In genomic region chr15:27581640-27582039, GRCm38 (mm10) we compare ENCODE assay signal across 11 mouse cellular contexts. TPM values are rescaled to one million over a fixed set of nuclear protein-coding genes. Genes with fewer than 3 reads are reported as not detected.
A peak's percentile ranks its signal among the peaks of the same experiment; 100 is the strongest.
DNase-seq lines count a peak whose midpoint lies in the region; ATAC-seq and TF ChIP-seq lines count a peak whose summit lies in the region.
"Had no signal": no experiment of that assay in that cellular context is flagged by ENCODE, and none has a peak within 500 bp of the region (broad histone marks: within the 10 kb centered on the region; RNA-seq: fewer than 3 reads in every experiment).

No protein-coding gene starts in this region.

- intact Hi-C loops in left cerebral cortex, adult 2 months (cut with DNase I), result no loop called here
- intact Hi-C loops in left cerebral cortex, postnatal 36 days (cut with DNase I), result loop anchor here (5.0 kb wide), 2 partner anchors 114 to 264 kb away; partner anchors contain the start of gene Ank

- 0 out of 2 replicates have a peak, but pooled peaks cover 9% of the 10 kb centered on the region for H3K4me1 ChIP-seq in hindbrain, embryonic 14.5 days (replicated peaks; ENCODE audit: control insufficient read depth, insufficient read depth, low read length)
- H3K4me1 ChIP-seq: intestine, embryonic 15.5 days had no signal

- H3K36me3 ChIP-seq in hindbrain, embryonic 14.5 days (replicated peaks; ENCODE audit: control insufficient read depth, insufficient read depth), result peaks cover 14% of the 10 kb centered on the region; the same call in 1 of the 2 replicates
- H3K36me3 ChIP-seq: intestine, embryonic 15.5 days had no signal

- no peaks in the 10 kb centered on the region for H3K9me3 ChIP-seq in hindbrain, embryonic 14.5 days (ENCODE audit: control insufficient read depth, low read length)
- H3K9me3 ChIP-seq: G1E; intestine, embryonic 15.5 days had no signal

- H3K9ac ChIP-seq in hindbrain, embryonic 14.5 days, result no peak overlapping the region
- H3K9ac ChIP-seq: intestine, embryonic 15.5 days; liver, embryonic 14.5 days had no signal

- no peaks in the 10 kb centered on the region for H3K27me3 ChIP-seq in hindbrain, embryonic 14.5 days (ENCODE audit: control insufficient read depth, insufficient read depth, low read length)
- H3K27me3 ChIP-seq: intestine, embryonic 15.5 days had no signal

- no peak overlapping the region for H3K4me2 ChIP-seq in hindbrain, embryonic 14.5 days (replicated peaks)
- H3K4me2 ChIP-seq: intestine, embryonic 15.5 days had no signal

- no peak overlapping the region for H3K4me3 ChIP-seq in left cerebral cortex, adult 2 months
- no peak overlapping the region for H3K4me3 ChIP-seq in hindbrain, embryonic 14.5 days (replicated peaks; ENCODE audit: low read length)
- H3K4me3 ChIP-seq: intestine, embryonic 15.5 days had no signal

- WGBS in hindbrain, embryonic 14.5 days, result 11% methylated on average over 3 of the region's 3 CpGs

- ATAC-seq in hindbrain, embryonic 14.5 days (ENCODE audit: low FRiP score), result peak; percentile 61
- ATAC-seq: intestine, embryonic 15.5 days had no signal

- TF ChIP-seq CTCF in left cerebral cortex, adult 2 months (IDR thresholded peaks at IDR 0.05), result no peak

- H3K27ac ChIP-seq in left cerebral cortex, adult 2 months, result peak overlapping the region; percentile 76
- H3K27ac ChIP-seq in hindbrain, embryonic 14.5 days, result no peak overlapping the region
- H3K27ac ChIP-seq: intestine, embryonic 15.5 days; liver, embryonic 14.5 days had no signal

- DNase-seq in left cerebral cortex, adult 2 months (ENCODE audit: extremely low spot score in 1 of 2, low spot score in 2 of 2), result no peak
- no peak for DNase-seq in left cerebral cortex, postnatal 36 days (ENCODE audit: low spot score in 2 of 2)
- DNase-seq in embryo, embryonic 9.5 days (ENCODE audit: extremely low spot score), result peak; percentile 52
- no peak for DNase-seq in hindbrain, embryonic 14.5 days (ENCODE audit: low spot score)
- peak; percentile 71 for DNase-seq in telencephalon, adult 2 months (ENCODE audit: low read depth, low spot score)
- no peak for DNase-seq in MN1 (ENCODE audit: low spot score)
- DNase-seq in thymus, postnatal 14 days, result no peak
- DNase-seq: thymus, adult 18-20 months had no signal

RNA-seq across cellular contexts. Expression of gene Otulin, which starts 48.9 kb away (rescaled TPM):
- 10 to 100 TPM; 18.8 to 21.4 TPM for total RNA-seq in left cerebral cortex, adult 2 months (2021)
- 10 to 100 TPM; 20.5 to 25.8 TPM for total RNA-seq in left cerebral cortex, postnatal 36 days (2021)
- polyA plus RNA-seq in hindbrain, embryonic 14.5 days (2014; fragmentation: Nextera tagmentation; extraction: Ambion mirVana), result 30.0 and 31.4 TPM in 2 replicates

Comparison
In these comparisons a context has a peak if more than half of its experiments do, and no peak if none do; other contexts are left out.
1. DNase-seq: peak in embryo, embryonic 9.5 days (single experiment) and telencephalon, adult 2 months (single experiment); none in left cerebral cortex, adult 2 months (0 of 2), left cerebral cortex, postnatal 36 days (0 of 2), hindbrain, embryonic 14.5 days (single experiment), MN1 (single experiment) and thymus, postnatal 14 days (single experiment).